Mouse (Mus musculus): ENCODE measurements at regions not wholly inside any gene's neighbourhood (a gene's known extent, or its start where the extent isn't known, plus 50 kb on each side); places are given as distances from the start of the nearest gene placed in this dataset.

DNA sequence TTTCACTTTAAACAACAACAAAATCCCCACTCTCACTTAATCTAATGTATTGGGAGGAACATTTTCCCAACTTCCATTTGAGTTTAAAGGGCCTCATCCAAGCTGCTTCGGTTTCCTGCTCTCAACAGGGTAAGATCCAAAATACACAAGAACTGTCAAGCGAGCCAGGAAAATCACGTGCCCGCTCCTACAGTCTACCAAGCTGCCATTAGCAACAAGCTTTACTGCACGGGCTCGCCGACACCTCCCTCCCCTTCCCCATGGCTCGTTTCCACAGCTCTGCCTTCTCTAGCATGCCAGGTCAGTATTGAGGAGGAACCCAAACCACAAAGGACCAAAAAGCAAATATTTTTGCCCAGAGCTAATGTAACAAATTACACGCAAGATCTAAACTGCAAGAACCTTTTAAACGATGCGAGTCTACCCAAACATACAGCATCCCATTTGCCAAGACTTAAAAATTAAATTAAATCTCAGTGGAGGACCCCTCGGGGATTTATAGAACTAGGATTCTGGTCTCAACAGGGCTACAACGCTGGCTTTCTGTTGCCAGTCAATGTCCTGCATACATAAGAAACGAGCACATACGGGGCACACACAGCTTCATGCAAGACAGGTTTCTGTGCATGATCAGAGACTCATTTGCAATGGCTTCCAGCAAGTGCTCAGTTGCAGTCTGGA lies 435.4 kb upstream of the Jarid2 start:
- DNase-seq (ENCODE audit: low read depth) = no peak

DNA sequence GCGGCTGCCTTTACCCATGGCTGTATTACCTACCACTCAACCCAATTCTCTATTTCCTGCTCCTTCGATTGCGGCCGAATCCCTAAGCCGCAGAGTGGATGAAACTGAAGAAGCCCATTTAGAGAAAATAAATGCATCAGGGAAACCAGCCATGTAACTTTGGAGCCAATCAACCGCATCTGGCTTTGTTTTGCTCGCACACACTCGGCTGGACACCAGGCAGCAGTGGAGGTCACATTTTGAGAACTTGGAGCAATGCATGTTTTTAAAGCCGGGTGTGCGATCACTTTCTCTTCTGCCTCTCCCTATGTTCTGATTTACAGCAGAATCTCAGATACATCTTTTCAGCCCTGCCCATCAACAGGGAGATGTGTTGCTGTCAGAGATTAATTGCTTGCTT lies 433.7 kb upstream of the Jarid2 start:
- no peak for DNase-seq (ENCODE audit: low read depth)

DNA sequence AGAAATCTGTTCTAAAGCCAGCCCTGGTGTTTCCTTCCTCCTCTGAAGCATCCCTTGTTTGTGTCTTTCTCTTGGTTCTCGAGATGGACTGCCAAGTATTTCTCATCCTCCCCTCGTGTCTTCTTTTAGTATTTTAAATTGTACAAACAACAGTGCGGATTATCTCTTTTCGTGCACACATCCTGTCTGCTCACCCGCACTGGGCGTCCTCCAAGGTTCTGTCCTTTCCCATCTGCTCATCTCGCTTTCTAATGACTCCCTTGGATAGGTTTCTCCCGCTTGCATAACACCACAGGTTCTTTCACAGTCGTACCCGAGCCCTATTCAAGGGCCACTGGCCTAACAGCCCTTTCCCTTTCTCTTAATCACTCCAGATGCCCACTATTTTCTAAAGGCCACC lies 428.7 kb upstream of the Jarid2 start:
- DNase-seq (ENCODE audit: low read depth) = no peak

DNA sequence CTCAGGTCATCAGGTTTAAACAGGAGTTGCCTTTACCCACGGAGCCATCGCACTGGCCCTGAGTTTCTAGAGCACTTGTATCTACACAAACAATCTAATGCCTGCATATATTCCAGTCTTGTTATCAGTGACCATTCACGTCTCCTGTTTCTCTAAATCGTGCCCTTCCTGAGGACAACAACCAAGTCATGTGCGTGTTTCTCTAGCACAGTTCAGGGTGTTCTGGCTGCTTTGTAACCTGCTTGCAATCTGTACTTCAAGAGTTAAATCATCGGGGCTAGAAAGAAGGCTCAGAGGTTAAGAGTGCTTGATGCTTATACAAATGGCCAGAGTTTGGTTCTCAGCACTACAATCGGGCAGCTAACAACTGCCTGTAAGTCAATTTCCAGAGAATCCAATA lies 428.1 kb upstream of the Jarid2 start:
- no peak for DNase-seq (ENCODE audit: low read depth)

DNA sequence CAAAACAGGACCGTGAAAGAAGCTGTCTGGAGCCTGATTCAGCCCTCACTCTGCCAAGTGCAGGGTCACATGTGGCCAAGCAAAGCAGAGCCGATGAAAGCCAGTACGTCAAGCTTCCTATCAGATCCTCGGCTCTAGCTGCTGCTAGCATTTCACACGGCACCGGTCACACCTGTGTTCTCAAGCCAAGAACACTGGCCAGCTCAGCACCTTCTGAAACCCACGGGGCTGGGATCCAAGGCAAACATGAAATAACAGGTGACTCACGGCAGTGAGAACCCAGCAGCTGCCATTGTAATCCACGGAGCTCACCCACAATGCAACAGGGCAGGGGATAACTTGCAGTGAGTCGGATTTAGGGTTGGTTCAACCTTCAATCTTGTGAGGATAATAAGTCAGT lies 427.3 kb upstream of the Jarid2 start:
- DNase-seq (ENCODE audit: low read depth) = no peak

DNA sequence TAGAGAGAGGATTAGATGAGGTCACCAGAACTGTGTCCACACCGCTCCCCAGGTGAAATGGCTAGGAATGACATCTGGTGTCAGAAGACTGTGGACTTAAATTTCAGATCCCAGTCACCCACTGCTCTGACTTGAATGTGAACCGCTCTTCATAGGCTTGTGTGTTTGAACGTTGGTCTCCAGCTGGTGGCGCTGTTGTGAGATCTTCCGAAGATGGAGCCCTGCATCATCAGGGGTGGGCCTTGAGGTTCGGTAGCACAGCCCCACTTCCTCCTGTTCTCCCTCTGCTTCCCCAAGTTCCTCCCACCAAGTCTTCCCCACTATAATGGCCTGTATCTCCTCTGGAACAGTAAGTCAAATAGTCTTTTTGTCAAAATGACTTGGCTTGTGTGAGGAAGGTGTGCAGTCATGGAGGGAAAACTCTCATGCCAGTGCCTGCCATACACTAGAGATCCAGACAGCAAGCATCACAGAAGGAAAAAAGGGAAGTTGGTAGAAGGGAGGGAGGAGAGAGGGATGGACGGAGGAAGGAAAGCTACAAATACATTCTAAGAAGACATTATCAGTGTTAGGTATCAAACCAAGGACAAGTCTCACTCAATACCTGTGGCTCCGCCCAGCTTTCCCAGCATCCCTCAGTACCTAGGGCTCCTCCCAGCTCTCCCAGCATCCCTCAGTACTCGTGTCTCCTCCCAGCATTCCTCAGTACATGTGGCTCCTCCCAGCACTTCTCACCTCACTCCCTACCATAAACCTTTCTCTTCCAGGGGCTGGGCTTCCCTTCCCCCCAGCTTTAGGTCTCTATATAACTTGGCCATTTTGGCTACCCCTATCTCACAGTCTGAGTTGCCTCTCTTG lies 423.9 kb upstream of the Jarid2 start:
- peak; percentile 74 for DNase-seq (ENCODE audit: low read depth)

DNA sequence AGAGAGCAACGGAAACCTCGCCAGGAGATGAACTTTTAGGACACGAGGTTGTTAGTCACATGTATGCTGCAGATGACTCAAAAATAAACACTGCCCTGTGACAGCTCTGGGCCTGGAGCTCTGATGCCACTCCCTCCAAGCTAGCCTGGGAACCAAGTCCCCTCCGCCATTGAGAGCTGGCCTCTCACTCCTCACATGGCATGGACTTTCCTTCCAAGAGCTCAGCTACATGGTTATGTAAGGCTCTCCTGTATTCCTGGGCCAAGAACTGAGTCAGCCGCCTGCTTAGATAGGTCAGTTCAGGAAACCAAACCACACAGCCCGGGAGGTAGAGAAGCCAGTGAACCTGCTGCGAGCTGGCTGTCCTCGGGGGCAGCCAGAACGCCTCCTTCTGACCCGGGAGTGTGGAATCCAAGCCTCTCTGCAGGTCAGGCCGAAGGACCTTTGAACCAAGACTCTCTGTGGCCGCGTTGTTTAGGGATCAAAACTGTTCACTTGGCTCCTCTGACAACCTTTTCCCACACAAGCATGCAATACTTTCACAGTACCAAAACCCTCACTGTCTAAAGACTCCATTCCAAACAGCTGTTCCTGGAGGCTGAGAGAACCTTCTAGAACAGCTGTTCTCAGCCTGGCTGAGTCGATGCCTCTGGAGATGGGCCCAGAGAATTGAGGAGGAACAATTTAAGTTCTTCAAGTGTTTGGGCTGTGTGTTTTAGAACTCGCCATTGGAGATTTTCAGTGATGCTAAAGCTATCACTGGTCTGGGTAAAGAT lies 422.8 kb upstream of the Jarid2 start:
- no peak for DNase-seq (ENCODE audit: low read depth)

DNA sequence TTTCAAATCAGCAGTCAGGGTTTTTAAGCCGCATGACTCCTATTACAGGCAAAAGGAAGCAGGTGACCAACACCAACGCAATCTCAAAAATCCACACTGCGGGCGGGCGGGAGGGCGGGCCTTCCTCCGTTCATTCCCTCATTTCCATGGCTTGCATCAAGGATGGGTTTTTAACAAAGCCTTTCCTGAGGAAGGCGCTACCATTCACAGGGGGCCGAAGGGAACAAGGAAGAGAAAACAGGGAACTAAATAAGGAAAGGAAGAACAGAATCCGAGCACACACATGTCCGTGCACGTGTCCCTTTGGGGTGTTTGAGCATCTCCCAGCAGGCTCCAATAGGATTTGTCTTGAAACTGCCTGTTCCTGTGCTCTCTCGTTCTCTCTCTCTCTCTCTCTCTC lies 421.0 kb upstream of the Jarid2 start:
- no peak for DNase-seq (ENCODE audit: low read depth)

DNA sequence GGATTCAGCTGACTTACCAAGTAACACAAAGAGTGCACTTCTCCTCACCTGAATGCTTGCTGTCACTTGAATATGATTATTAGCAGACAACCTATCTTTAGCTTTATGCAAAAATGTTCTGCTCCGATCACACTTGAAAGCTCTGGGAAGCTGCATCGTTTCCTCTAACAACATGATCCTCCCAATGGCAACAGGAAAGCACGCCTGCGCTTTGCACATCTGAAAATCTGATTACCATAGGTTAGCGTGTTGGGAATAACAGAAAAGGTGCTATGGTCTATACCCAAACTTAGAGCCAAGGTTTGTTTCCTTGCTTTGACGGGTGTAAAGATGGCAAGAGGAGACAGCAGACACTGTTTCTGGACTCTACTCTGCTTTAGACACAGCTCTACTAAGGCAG lies 417.0 kb upstream of the Jarid2 start:
- DNase-seq (ENCODE audit: low read depth) = no peak

DNA sequence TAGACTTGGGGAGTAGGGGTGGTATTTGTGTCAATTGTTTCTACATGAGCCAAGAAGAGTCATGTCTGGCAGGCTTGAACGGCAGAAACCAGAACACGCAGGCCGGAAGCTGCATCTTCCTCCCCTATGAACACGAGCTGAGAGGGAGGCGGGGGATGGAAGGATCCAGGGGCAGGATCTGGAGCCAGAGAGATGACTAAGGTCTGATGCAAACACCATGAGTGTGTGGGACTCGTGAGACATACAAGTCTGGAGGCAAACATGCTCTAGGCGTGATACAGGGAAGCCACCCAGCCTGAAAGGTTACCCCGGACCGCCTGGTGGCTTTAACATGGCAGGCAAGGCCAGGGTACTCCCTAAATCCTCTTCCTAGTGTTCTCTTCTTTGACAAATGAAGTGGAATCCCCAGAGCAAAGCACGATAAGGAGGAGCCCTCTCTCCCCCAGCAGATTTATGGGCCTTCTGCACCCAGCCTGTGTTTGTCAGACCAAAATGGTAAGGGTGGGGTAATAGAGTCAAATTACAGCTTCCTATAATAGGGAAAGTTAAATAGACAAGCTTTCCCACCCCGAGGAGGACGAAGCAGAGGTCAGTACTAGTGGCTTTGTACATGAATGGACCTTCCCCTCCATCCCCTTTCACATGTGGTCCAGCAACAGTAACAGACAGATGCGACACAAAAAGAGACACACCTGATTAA lies 412.4 kb upstream of the Jarid2 start:
- no peak for DNase-seq (ENCODE audit: low read depth)

DNA sequence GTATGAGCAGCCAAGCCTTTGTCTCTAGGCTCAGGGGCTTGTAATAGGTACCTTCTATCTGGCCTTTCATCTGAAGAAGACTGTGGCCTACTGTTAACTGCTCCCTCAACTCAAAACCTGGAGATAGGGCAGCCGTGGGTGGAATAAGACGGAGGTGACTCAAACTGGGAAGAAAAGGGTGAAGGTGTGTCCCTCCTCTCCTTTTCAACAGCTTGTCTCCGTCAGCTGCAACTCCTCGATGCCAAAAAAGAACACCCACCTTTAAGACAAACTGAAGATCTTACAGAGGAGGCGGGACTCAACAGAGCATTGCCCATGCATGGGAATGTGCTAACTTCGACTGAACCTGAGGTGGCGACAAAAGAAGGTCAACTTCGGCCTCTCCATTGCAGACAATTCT lies 411.7 kb upstream of the Jarid2 start:
- DNase-seq (ENCODE audit: low read depth) = peak; percentile 56

DNA sequence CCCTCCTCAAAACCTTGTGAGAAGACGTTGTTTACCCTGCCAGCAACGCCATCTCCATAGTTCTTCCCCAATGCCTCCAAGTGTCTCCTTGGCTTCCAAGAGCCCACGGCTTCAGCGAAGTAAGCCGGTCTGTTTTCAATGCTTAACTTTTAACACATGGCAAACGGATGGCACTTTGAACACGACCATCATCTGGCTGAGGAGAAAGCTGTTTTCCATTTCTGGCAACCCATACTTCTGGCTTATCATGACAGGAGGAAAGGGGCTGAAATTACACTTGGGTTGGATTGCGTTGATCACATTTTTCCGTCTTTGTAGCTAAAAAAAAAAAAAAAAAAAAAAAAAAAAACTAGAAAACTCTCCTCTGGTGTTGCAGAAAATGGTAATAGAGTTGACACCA lies 410.2 kb upstream of the Jarid2 start:
- no peak for DNase-seq (ENCODE audit: low read depth)

DNA sequence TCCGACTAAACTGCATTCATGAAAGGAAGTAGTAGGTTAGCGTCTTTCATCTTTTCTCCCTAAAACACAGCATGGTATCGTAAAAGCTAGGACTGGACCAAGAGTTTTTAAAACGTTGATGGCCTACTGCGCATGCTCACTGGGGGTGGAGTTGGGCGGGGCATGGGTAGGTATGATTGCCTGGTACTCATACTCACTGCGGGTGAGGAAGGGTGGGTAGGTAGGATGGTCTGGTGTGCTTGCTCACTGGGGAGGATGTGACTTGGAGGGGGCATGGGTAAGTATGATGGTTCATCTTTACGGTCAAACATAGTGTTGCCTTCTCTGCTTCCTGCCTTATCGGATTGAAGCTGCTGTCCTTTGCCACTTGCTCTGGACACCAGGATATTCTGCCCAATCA lies 409.8 kb upstream of the Jarid2 start:
- DNase-seq (ENCODE audit: low read depth) = peak; percentile 55

DNA sequence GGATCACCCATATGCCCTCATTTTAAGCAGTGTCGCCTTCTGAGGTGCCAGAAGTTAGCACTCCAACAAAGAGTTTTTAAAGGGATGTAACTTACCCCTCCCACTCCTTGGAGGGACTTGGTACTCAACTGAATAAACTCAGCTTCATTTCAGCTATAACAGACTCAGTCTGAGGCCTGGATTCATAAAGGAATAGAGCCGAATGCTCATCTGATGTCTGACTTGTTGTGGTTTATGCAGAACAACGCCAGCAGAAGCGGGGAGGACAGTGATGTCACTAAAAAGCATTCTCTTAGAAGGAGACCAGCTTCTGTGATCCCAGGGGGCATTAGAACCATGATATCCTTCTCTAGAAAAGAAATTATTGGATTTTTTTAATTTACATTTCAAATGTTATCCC lies 409.0 kb upstream of the Jarid2 start:
- peak; percentile 59 for DNase-seq (ENCODE audit: low read depth)

DNA sequence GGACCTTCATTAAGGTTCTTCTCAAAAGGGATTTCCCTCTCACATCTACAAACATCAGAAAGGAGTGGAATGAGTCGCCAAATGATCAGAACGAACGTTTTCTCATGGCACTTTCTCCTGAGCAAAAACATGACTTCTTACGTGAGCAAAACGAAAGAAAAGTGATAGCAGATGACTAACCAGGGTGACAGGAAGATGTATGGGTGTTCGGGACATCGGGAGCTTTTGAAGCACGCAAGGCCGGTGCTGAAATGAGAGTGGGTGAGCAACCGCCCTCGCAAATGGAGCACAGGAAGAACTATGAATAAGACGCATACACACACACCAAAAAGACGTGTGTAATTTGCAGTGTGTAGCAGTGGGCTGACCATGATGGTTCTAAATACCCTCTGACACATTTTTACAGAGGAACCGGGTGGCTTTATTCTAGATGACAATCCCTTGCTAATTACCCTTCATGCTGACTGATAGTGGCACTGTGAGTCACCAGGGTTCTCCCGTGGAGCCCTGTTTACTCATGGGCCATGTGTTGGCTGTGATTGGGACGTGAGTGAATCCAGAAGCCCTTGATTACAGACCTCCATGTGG lies 408.2 kb upstream of the Jarid2 start:
- DNase-seq (ENCODE audit: low read depth) = peak; percentile 90

DNA sequence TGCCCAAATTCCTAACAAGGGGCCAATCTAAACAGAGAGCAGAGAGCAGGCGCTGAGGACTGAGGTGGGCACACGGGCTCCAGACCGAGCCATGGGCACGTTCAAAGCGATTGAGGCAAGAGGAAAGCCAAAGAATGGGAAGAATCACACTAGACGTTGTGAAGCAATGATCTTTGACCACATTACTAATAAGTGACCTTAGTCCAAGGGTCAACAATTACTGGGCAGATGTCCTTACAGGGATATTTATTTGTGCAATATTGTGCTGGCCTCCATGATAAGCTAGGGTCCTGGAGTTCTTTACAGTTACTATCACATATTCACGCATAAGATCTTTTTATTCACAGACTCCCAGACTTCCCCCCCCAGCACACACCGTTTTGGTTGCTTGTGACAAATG lies 400.9 kb upstream of the Jarid2 start:
- no peak for DNase-seq (ENCODE audit: low read depth)

DNA sequence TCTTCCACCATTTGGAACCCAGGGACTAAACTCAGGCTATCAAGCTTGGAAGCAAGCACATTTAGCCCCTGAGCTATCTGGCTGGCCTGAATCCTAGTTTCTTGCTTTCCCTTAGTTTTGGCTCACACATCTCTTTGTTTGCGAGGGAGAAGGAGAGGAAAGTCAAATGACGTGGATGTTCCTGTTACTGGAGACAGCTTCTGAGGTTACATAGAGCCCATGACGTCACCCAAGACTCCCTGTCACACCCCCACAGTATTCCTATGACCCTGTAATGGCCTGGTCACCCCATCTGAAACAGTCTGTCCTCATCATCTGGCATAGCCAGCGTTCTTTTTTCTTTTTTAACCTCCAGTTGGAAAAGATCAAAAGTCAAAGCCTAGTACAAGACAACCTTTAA lies 400.1 kb upstream of the Jarid2 start:
- no peak for DNase-seq (ENCODE audit: low read depth)

DNA sequence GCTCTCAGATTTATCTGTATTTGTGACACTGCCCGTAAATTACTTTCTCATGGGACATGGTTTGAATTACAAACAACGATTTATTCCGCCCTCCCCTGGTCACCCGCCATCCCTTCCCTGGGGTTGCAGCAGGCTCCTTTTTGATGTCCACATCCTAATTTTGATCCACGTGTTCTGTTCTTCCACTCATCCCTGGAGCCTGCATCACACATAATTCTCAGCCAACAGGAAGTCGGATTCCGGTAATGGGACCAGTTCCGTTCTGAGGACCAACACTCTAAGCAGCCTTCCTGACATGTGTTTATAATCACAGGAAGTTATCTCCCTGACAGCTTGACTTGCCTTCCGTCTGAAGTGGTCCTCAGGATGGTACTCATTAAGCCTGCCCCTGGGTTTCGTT lies 399.6 kb upstream of the Jarid2 start:
- no peak for DNase-seq (ENCODE audit: low read depth)

DNA sequence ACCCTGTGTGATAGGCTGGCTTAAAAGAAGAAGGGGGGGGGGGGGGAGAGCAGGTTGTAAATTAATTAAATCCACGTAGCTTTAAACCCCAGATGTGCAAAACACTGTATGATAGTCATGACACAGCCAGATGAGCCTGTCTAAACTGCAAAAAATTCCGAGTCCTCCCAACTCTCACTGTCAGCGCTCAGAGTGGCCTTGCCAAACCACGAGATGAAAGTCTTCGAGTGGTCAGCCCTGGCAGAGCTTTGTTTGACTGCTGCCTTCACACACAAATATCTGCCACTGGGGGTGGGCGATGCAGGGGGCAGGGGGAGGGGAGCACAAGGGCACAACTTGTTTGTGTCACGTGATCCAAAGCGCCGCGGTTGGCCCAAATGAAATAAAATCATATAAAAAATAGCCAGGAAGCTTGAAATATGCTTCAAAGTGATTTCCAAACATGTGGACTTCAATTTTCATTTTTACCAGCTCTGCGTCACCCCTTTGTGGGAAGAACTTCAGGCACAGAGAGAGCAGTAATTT lies 396.5 kb upstream of the Jarid2 start:
- no peak for DNase-seq (ENCODE audit: low read depth)

DNA sequence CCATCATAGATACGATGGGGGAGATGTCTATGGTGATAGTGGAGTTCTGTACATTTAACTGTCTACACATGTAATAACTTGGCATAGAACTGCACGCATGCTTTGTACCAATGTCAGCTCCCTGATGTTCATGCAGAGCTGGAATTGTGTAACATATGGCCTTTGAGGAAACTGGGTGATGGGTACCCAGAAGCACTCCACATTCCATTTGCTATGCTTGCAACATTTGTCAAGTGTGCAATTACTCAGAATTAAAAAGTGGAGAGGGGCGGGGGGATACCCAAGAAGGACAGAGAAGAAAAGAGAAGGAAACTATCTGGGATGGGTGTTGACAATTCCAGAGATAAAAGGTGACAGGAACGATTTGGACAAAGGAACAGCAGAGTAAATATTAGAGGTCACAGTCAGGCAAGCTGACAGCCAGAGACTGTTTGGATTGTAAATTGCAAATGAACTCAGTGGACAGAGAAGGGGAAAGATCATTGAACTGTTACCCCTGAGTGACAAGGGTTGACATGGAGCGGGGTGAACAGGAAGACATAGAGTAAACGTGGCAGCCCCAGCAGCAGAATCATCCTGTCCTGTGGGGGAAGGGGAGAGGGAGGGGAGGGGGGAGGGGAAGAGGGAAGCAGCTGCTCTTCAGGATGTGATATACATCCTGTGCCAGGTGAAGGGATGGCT lies 390.1 kb upstream of the Jarid2 start:
- no peak for DNase-seq (ENCODE audit: low read depth)

DNA sequence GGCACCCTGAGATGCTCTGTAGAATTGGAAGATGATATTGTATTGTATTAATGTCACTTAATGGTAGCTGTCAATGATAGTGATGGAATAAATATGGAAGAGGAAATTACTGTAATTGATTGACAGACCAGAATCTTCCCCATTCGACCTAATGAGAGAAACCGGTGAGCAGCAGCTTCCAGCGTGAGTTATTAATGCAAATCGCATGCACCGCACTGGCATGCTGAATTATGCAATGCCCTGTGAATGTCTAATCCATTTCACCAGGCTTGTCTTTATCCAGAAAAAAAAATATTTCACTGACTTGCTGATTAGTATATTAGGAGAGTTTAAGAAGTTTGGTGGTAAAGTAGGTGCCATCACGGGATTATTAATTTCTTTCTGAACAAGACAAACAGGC lies 384.2 kb upstream of the Jarid2 start:
- DNase-seq (ENCODE audit: low read depth) = no peak

Data from induced T-regulatory cell, adult 2 months (primary cell).